Mouse (Mus musculus): ENCODE results near the gene Gm9918.

Gm9918 gene

GRCm38 (mm10) chr15:102245461-102245881, 24.9 kb upstream of the Gm9918 start:
- no peak for DNase-seq (ENCODE audit: low read depth, low spot score)

- peak; percentile 85 for DNase-seq (ENCODE audit: low read depth, low spot score)
Observed at GRCm38 (mm10) chr15:102245891-102246741, 24.2 kb upstream of the Gm9918 start.

- DNase-seq (ENCODE audit: low read depth, low spot score) = peak; percentile 93
Observed at GRCm38 (mm10) chr15:102246866-102247251, 23.5 kb upstream of the Gm9918 start.

GRCm38 (mm10) chr15:102247252-102248130, 22.9 kb upstream of the Gm9918 start:
- no peak for DNase-seq (ENCODE audit: low read depth, low spot score)

- no peak for DNase-seq (ENCODE audit: low read depth, low spot score)
Observed at GRCm38 (mm10) chr15:102248131-102248811, 22.1 kb upstream of the Gm9918 start.

- no peak for DNase-seq (ENCODE audit: low read depth, low spot score)
Observed at GRCm38 (mm10) chr15:102248812-102249191, 21.6 kb upstream of the Gm9918 start.

GRCm38 (mm10) chr15:102249251-102249691, 21.1 kb upstream of the Gm9918 start:
- DNase-seq (ENCODE audit: low read depth, low spot score) = no peak

GRCm38 (mm10) chr15:102249967-102250366, 20.4 kb upstream of the Gm9918 start:
- no peak for DNase-seq (ENCODE audit: low read depth, low spot score)

- DNase-seq (ENCODE audit: low read depth, low spot score) = no peak
Observed at GRCm38 (mm10) chr15:102250521-102250920, 19.8 kb upstream of the Gm9918 start.

- DNase-seq (ENCODE audit: low read depth, low spot score) = no peak
Observed at GRCm38 (mm10) chr15:102255547-102256255, 14.7 kb upstream of the Gm9918 start.

- DNase-seq (ENCODE audit: low read depth, low spot score) = no peak
Observed at GRCm38 (mm10) chr15:102256431-102257201, 13.7 kb upstream of the Gm9918 start.

GRCm38 (mm10) chr15:102257202-102258075, 12.9 kb upstream of the Gm9918 start, which contains the start of gene Rarg:
Gene Rarg (minus strand): TSS chr15:102257517.
- no peak for DNase-seq (ENCODE audit: low read depth, low spot score)

- no peak for DNase-seq (ENCODE audit: low read depth, low spot score)
Observed at GRCm38 (mm10) chr15:102258076-102258470, 12.3 kb upstream of the Gm9918 start.

GRCm38 (mm10) chr15:102258581-102259253, 11.6 kb upstream of the Gm9918 start:
- DNase-seq (ENCODE audit: low read depth, low spot score) = no peak

- no peak for DNase-seq (ENCODE audit: low read depth, low spot score)
Observed at GRCm38 (mm10) chr15:102262582-102262981, 7.8 kb upstream of the Gm9918 start.

GRCm38 (mm10) chr15:102263037-102263436, 7.3 kb upstream of the Gm9918 start:
- DNase-seq (ENCODE audit: low read depth, low spot score) = no peak

GRCm38 (mm10) chr15:102265548-102265947, 4.8 kb upstream of the Gm9918 start:
- no peak for DNase-seq (ENCODE audit: low read depth, low spot score)

GRCm38 (mm10) chr15:102271441-102271840, 1.1 kb downstream of the Gm9918 start:
- no peak for DNase-seq (ENCODE audit: low read depth, low spot score)

Data from WW6 (cell line).